Mouse (Mus musculus): ENCODE results near the gene Gnat1. TPM values are rescaled to one million over a fixed set of nuclear protein-coding genes. Genes with fewer than 3 reads are reported as not detected.

Gene Gnat1
- polyA plus RNA-seq, 1 experiment from 2014 or later = 2.4 TPM

GRCm38 (mm10) chr9:107715632-107716031 is 36.1 kb upstream of the Gnat1 start:
- DNase-seq (ENCODE audit: low spot score) = no peak
- H3K4me3 ChIP-seq (ENCODE audit: low read depth, low read length) = no peak overlapping the region
- ATAC-seq (ENCODE audit: insufficient read depth, low FRiP score, low TSS enrichment) = no peak
- H3K27me3 ChIP-seq (ENCODE audit: control insufficient read depth, insufficient read depth, low read length) = peaks cover 1% of the 10 kb centered on the region; the same call in 1 of the 2 replicates
- H3K4me2 ChIP-seq (ENCODE audit: low read depth) = no peak overlapping the region
- 74% methylated on average over 2 of the region's 2 CpGs for WGBS
- no peak overlapping the region for H3K9ac ChIP-seq (ENCODE audit: low read length)
- no peaks in the 10 kb centered on the region for H3K36me3 ChIP-seq (ENCODE audit: control insufficient read depth, insufficient read depth, low read length)
- peaks cover 9% of the 10 kb centered on the region for H3K4me1 ChIP-seq (ENCODE audit: control insufficient read depth, insufficient read depth, low read length)
- no peak overlapping the region for H3K27ac ChIP-seq (ENCODE audit: low read depth, low read length)
- H3K9me3 ChIP-seq (ENCODE audit: control insufficient read depth, low read length) = no peaks in the 10 kb centered on the region

- no peak overlapping the region for H3K4me3 ChIP-seq (ENCODE audit: low read depth, low read length)
- no peak overlapping the region for H3K9ac ChIP-seq (ENCODE audit: low read length)
- H3K36me3 ChIP-seq (ENCODE audit: control insufficient read depth, insufficient read depth, low read length) = no peaks in the 10 kb centered on the region
- no peak overlapping the region for H3K4me2 ChIP-seq (ENCODE audit: low read depth)
- peaks cover 8% of the 10 kb centered on the region for H3K27me3 ChIP-seq (ENCODE audit: control insufficient read depth, insufficient read depth, low read length)
- 0 out of 2 replicates have a peak overlapping the region, but pooled peaks have one; percentile 42 for H3K27ac ChIP-seq (ENCODE audit: low read depth, low read length)
- ATAC-seq (ENCODE audit: insufficient read depth, low FRiP score, low TSS enrichment) (no peak), DNase-seq (ENCODE audit: low spot score) (no peak)
- 19% methylated on average over 12 of the region's 12 CpGs for WGBS
- H3K9me3 ChIP-seq (ENCODE audit: control insufficient read depth, low read length) = no peaks in the 10 kb centered on the region
- H3K4me1 ChIP-seq (ENCODE audit: control insufficient read depth, insufficient read depth, low read length) = peaks cover 13% of the 10 kb centered on the region
Measured at GRCm38 (mm10) chr9:107714221-107714952, 34.9 kb upstream of the Gnat1 start.

- Histone ChIP-seq H3K27ac (ENCODE audit: low read depth, low read length) (peak within 1 kb of the TSS; percentile 79), H3K4me3 (ENCODE audit: low read depth, low read length) (peak within 1 kb of the TSS; percentile 56), H3K9me3 (ENCODE audit: control insufficient read depth, low read length) (no peaks in the 10 kb centered on the region), H3K27me3 (ENCODE audit: control insufficient read depth, insufficient read depth, low read length) (peaks cover 31% of the 10 kb centered on the region), H3K4me2 (ENCODE audit: low read depth) (peak within 1 kb of the TSS; percentile 97), H3K9ac (ENCODE audit: low read length) (peak within 1 kb of the TSS; percentile 88), H3K36me3 (ENCODE audit: control insufficient read depth, insufficient read depth, low read length) (no peaks in the 10 kb centered on the region), H3K4me1 (ENCODE audit: control insufficient read depth, insufficient read depth, low read length) (peaks cover 27% of the 10 kb centered on the region)
- ATAC-seq (ENCODE audit: insufficient read depth, low FRiP score, low TSS enrichment) = peak; percentile 74
- WGBS = under 1% methylated on average over 65 of the region's 86 CpGs
- peak; percentile 86 for DNase-seq (ENCODE audit: low spot score)
Measured at GRCm38 (mm10) chr9:107709697-107710483, 30.4 kb upstream of the Gnat1 start, which contains the start of gene Sema3f. Sema3f (minus strand) TSS chr9:107710475.

DNA sequence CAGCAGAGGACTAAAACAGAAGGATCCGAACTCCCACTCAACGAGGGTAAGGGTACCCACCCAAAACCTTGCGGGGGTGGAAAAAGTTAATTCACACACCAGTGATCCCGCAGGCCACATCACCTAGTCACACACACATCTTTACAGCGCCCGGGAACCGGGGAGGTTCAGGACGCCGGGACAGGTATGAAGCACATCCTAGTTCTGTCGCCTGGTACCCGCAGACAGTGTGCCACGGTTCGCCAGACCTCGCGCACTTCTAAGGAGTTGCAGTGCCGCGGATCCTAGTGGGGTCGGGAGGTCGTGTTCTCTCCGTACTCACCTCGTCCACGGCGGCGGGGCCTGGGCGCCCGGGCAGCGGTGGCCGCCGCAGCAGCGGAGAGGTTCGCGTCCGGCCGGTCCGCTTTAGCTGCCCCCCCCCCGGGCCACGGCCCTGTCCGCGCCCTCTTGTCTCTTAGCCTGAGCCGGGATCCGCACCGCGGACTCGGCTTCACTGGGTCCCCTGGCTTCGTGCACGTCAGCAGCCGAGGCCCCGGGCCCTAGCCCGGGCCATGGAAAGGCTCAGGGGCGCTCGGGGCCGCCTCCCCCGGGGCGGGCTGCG is 29.7 kb upstream of the Gnat1 start:
- Histone ChIP-seq H3K9ac (ENCODE audit: low read length) (peak overlapping the region; percentile 88), H3K27me3 (ENCODE audit: control insufficient read depth, insufficient read depth, low read length) (peaks cover 31% of the 10 kb centered on the region), H3K4me2 (ENCODE audit: low read depth) (peak overlapping the region; percentile 97), H3K36me3 (ENCODE audit: control insufficient read depth, insufficient read depth, low read length) (no peaks in the 10 kb centered on the region), H3K4me3 (ENCODE audit: low read depth, low read length) (peak overlapping the region; percentile 56), H3K9me3 (ENCODE audit: control insufficient read depth, low read length) (no peaks in the 10 kb centered on the region), H3K4me1 (ENCODE audit: control insufficient read depth, insufficient read depth, low read length) (peaks cover 22% of the 10 kb centered on the region), H3K27ac (ENCODE audit: low read depth, low read length) (peak overlapping the region; percentile 79)
- DNase-seq (ENCODE audit: low spot score) (no peak), ATAC-seq (ENCODE audit: insufficient read depth, low FRiP score, low TSS enrichment) (peak; percentile 11; the same call in 1 of the 2 replicates)
- WGBS = under 1% methylated on average over 38 of the region's 55 CpGs

DNA sequence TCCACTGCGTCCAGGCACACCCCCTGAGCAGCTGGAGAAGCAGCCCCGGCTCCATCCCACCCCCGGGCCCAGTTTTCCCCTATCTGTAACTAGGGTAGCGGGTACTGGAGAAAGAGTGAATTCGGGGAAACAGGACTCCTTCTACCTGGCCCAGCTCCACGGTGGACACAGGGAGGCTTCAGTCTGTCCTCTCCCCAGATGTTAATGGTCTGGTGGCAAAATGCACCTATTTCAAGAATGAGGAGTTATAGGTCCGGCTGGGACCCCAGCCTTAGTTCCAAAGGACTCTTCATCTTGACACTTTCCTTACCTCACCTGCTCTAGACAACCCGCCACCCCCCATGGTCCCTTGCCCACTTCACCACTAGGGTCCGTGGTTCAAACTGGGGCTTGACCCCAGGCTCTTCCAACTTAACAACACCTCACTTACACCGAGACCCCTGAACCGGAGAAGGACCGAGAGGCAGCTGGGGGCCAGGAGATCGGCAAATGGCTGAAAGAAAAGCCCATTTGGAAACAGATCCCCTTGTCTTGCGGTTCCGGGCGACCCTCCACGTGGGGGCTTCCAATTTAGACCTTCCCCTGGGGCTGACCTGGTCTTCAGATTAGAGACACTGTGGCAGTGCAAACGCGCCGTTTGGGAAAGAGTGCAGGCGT is 29.1 kb upstream of the Gnat1 start:
- peak overlapping the region; percentile 56 for H3K4me3 ChIP-seq (ENCODE audit: low read depth, low read length)
- H3K4me1 ChIP-seq (ENCODE audit: control insufficient read depth, insufficient read depth, low read length) = peaks cover 18% of the 10 kb centered on the region
- DNase-seq (ENCODE audit: low spot score) (no peak), ATAC-seq (ENCODE audit: insufficient read depth, low FRiP score, low TSS enrichment) (no peak)
- H3K9me3 ChIP-seq (ENCODE audit: control insufficient read depth, low read length) = no peaks in the 10 kb centered on the region
- H3K27me3 ChIP-seq (ENCODE audit: control insufficient read depth, insufficient read depth, low read length) = peaks cover 31% of the 10 kb centered on the region
- H3K4me2 ChIP-seq (ENCODE audit: low read depth) = peak overlapping the region; percentile 97
- under 1% methylated on average over 21 of the region's 21 CpGs for WGBS
- H3K9ac ChIP-seq (ENCODE audit: low read length) = peak overlapping the region; percentile 88
- H3K27ac ChIP-seq (ENCODE audit: low read depth, low read length) = no peak overlapping the region; the same call in 1 of the 2 replicates
- H3K36me3 ChIP-seq (ENCODE audit: control insufficient read depth, insufficient read depth, low read length) = no peaks in the 10 kb centered on the region

DNA sequence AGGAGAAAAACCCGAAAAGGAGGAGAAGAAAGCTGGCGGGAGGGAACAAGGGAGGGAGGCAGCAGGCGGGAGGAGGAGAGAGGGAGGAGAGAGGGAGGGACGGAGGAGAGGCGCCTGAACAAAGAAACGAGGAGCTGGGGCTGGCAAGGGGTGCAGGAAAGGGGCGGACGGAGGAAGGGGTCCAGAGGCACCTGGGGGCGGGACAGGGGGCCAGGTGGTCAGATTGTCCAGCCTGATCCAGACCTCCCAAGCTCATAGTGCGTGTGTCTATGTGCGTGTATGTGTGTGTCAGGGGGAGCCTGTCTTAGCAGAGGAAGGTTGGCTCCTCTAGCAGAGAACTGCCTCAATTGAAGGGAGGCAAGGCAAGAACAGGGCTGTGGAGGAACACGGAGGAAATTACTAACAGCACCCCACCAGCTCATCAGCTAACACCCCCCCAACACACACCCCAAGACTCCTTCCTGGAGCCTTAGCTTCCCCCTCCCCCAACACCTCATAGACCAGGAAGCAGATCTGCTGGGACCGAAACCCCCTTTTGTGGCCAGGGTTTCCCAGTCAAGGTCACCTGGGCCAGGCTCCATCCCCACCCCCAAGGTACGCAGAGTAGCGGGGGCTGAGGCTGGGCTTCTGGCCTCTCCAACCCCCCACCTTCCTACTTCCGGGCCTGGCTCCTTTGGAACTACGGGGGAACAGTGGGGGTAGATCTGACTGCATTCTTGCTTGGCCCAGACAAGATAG is 28.4 kb upstream of the Gnat1 start:
- Histone ChIP-seq H3K4me2 (ENCODE audit: low read depth) (peak overlapping the region; percentile 97), H3K36me3 (ENCODE audit: control insufficient read depth, insufficient read depth, low read length) (no peaks in the 10 kb centered on the region), H3K27me3 (ENCODE audit: control insufficient read depth, insufficient read depth, low read length) (peaks cover 31% of the 10 kb centered on the region), H3K9ac (ENCODE audit: low read length) (peak overlapping the region; percentile 88), H3K9me3 (ENCODE audit: control insufficient read depth, low read length) (no peaks in the 10 kb centered on the region), H3K4me1 (ENCODE audit: control insufficient read depth, insufficient read depth, low read length) (peaks cover 18% of the 10 kb centered on the region), H3K4me3 (ENCODE audit: low read depth, low read length) (peak overlapping the region; percentile 56), H3K27ac (ENCODE audit: low read depth, low read length) (peak overlapping the region; percentile 79)
- ATAC-seq (ENCODE audit: insufficient read depth, low FRiP score, low TSS enrichment) (no peak), DNase-seq (ENCODE audit: low spot score) (no peak)
- 2% methylated on average over 17 of the region's 17 CpGs for WGBS

DNA sequence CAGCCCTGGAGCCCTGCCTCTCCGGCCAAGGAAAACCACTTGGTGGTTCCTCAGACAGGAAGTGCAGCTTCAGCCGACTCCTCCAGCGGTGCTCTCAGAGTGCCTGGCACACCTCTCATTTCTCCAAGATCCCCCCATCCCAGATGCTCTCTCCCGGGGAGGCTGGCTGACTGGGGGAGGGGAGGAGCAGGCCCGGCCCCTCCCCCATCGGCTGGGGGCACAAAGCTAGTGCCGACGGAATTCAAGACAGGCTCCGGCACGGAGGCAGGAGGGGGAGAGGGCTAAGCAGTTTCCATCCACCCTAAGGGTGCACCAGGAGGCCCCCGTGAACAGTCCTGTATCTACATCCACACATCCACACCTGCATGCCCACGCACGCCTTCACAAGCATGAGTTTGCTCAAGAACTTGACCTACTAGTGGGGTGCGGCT is 27.3 kb upstream of the Gnat1 start:
- H3K27ac ChIP-seq (ENCODE audit: low read depth, low read length) = peak overlapping the region; percentile 79; the same call in 1 of the 2 replicates
- H3K9me3 ChIP-seq (ENCODE audit: control insufficient read depth, low read length) = no peaks in the 10 kb centered on the region
- peak overlapping the region; percentile 88 for H3K9ac ChIP-seq (ENCODE audit: low read length)
- peaks cover 18% of the 10 kb centered on the region for H3K4me1 ChIP-seq (ENCODE audit: control insufficient read depth, insufficient read depth, low read length)
- DNase-seq (ENCODE audit: low spot score) (no peak), ATAC-seq (ENCODE audit: insufficient read depth, low FRiP score, low TSS enrichment) (no peak)
- WGBS = 3% methylated on average over 13 of the region's 14 CpGs
- H3K36me3 ChIP-seq (ENCODE audit: control insufficient read depth, insufficient read depth, low read length) = no peaks in the 10 kb centered on the region
- peak overlapping the region; percentile 56 for H3K4me3 ChIP-seq (ENCODE audit: low read depth, low read length)
- H3K27me3 ChIP-seq (ENCODE audit: control insufficient read depth, insufficient read depth, low read length) = peaks cover 31% of the 10 kb centered on the region
- peak overlapping the region; percentile 97 for H3K4me2 ChIP-seq (ENCODE audit: low read depth)

All from neural tube, embryonic 11.5 days (tissue).